Mouse (Mus musculus): ENCODE measurements around the gene Kif1b. TPM values are rescaled to one million over a fixed set of nuclear protein-coding genes. Genes with fewer than 3 reads are reported as not detected.

Kif1b gene
- 37.1 and 81.4 TPM in 2 replicates for polyA plus RNA-seq (2012; rRNA removed; ENCODE audit: low replicate concordance)

GRCm38 (mm10) chr4:149307596-149308490 is at the start of gene Kif1b:
Gene Kif1b (minus strand): TSS chr4:149307693.

GRCm38 (mm10) chr4:149166215-149166946 is 141.1 kb downstream of the Kif1b start, which contains the start of gene Pgd:
Gene Pgd (minus strand): TSS chr4:149166771.

GRCm38 (mm10) chr4:149136982-149137770 is 170.3 kb downstream of the Kif1b start, which contains the start of gene Cenps:
Gene Cenps (minus strand): TSS chr4:149137629.

GRCm38 (mm10) chr4:149126663-149127062 is 180.8 kb downstream of the Kif1b start, which contains the start of gene Cort:
Gene Cort (minus strand): TSS chr4:149126763.

Other genes starting within 250 kb of the Kif1b start
- 47.6 and 79.5 TPM in 2 replicates for gene Pex14, start 207.8 kb downstream of the Kif1b start, polyA plus RNA-seq (2012; rRNA removed; ENCODE audit: low replicate concordance)
- gene Dffa, start 203.5 kb downstream of the Kif1b start, polyA plus RNA-seq (2012; rRNA removed; ENCODE audit: low replicate concordance): 18.1 and 30.3 TPM in 2 replicates
- not detected in 2 replicates for gene Cort, start 180.9 kb downstream of the Kif1b start, polyA plus RNA-seq (2012; rRNA removed; ENCODE audit: low replicate concordance)
- 1.9 and 2.4 TPM in 2 replicates for gene Cenps, start 170.1 kb downstream of the Kif1b start, polyA plus RNA-seq (2012; rRNA removed; ENCODE audit: low replicate concordance)
- 350 and 398 TPM in 2 replicates for gene Pgd, start 140.9 kb downstream of the Kif1b start, polyA plus RNA-seq (2012; rRNA removed; ENCODE audit: low replicate concordance)
- gene Ube4b, start 119.1 kb upstream of the Kif1b start, polyA plus RNA-seq (2012; rRNA removed; ENCODE audit: low replicate concordance): 46.0 and 81.9 TPM in 2 replicates
- 11.0 and 16.6 TPM in 2 replicates for gene Rbp7, start 147.3 kb upstream of the Kif1b start, polyA plus RNA-seq (2012; rRNA removed; ENCODE audit: low replicate concordance)
- gene Tmem274, start 169.7 kb upstream of the Kif1b start, polyA plus RNA-seq (2012; rRNA removed; ENCODE audit: low replicate concordance): not detected in 2 replicates
- 8.6 and 16.1 TPM in 2 replicates for gene Nmnat1, start 177.5 kb upstream of the Kif1b start, polyA plus RNA-seq (2012; rRNA removed; ENCODE audit: low replicate concordance)
- 12.7 and 18.3 TPM in 2 replicates for gene Lzic, start 177.5 kb upstream of the Kif1b start, polyA plus RNA-seq (2012; rRNA removed; ENCODE audit: low replicate concordance)
- gene Ctnnbip1, start 210.5 kb upstream of the Kif1b start, polyA plus RNA-seq (2012; rRNA removed; ENCODE audit: low replicate concordance): 20.3 and 20.5 TPM in 2 replicates